Mouse (Mus musculus) embryo, embryonic 10.5 days (tissue): ENCODE data around the gene Zfp672.
"Not testable (repeated sequence)": the region's sequence is repeated elsewhere in the genome, so short reads cannot be mapped to it uniquely, and the experiment has no call there.

Experiments used
- DNase-seq: peaks from one replicate; pipeline ENCODE4 v3.0.0-alpha.2; 2015; ENCODE audit warnings: low spot score

The Zfp672 gene

GRCm38 (mm10) chr11:58324614-58325229 lies 5.4 kb downstream of the Zfp672 start:
- DNase-seq, result no peak

DNA sequence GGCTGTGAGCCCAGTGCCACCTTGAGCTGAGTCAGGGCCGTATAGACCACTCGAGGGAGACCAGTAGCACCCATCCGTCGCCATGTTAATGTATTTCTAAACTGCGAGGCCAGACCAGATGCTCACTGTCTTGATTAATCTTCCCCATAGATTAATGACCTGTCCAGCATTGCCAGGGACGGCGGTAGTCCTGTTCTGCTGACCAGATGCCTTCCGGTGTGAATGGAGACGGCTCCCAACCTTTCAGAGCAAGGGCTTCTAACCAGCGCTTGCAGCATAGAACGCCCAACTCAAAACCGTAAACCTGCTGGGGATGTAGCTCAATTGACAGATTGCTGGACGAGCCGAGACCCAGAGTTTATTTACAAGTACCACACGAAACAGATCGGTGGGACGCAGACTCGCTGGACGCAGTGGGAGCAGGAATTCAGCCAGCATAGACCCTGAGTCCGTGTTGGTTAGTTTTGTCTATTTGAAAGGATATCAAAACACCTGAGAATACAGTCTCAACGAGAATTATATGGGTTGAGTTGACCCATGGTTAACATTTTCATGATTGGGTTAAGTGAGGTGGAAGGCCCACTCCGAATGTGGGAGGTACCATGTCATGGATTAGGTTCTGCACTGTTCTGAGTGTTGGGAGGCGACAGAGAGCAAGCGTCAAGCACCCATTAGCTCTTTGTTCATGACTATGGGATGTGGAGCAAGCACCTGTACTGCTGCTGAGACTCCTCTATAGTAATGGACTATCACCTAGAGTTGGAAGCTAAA lies 6.4 kb downstream of the Zfp672 start:
- DNase-seq, result no peak

GRCm38 (mm10) chr11:58322824-58323569 lies 7.1 kb downstream of the Zfp672 start:
- peak; percentile 96 for DNase-seq

DNA sequence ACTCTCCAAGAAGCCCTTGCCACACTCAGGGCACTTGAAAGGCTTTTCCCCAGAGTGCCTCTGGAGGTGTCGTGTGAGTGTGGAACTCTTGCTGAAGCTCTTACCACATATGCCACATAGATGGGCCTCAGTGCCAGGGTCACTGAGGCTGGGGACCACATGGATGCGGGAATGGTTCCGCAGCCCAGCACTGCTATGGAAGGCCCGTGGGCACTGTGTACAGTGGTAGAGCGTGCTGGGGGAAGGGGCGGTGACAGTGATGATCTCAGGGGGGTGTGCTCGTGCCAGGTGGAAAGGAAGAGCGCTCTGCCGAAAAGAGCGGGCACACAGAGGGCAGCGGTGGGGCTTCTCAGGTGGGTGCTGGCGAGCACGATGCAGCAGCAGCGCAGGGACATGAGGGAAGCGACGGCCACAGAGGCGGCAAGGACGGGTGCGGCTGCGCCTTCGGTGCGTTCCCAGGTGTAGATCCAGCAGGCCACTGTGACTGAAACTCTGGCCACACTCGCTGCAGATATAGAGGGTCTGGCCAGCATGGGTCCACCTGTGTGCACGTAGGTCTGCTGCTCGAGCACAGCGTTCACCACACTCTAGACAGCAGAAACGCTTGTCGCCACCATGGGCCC lies 13.3 kb downstream of the Zfp672 start:
- DNase-seq, result no peak

- DNase-seq, result no peak
Measured at GRCm38 (mm10) chr11:58316344-58316743, 13.8 kb downstream of the Zfp672 start.

GRCm38 (mm10) chr11:58315536-58316168 lies 14.5 kb downstream of the Zfp672 start:
- no peak for DNase-seq

DNA sequence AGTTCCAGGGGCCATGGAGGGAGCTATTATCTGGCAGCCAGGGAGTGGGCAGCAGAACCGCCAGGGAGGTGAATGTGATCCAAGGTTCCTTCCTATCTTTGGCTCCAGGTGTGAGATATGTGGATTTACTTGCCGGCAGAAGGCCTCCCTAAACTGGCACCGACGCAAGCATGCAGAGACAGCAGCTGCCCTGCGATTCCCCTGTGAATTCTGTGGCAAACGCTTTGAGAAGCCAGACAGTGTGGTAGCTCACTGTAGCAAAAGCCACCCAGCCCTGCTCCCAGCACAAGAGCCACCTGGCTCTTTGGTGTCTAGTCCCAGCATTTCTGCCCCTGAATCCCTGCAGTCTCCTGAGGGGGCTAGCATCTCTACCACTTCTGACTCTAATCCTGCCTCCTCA lies 16.1 kb downstream of the Zfp672 start:
- no peak for DNase-seq

DNA sequence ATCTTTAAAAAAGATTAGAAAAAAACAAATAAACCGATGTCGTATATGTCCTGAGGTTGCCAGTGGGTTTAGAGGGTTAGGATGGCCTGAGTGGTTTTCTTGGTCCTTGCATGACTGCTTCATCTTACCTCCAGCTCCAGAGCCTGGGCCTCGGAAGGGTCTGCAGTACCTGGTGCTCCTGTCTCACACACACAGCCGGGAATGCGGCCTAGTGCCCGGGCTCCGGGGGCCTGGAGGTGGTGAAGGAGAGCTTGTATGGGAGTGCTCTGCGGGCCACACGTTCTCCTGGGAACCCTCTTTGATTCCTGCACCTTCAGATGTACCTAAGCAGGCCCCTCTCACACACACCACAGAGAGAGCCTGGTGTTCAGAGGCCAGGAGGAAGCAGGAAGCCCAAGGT lies 21.5 kb downstream of the Zfp672 start:
- DNase-seq, result no peak

- peak; percentile 76 for DNase-seq
Measured at GRCm38 (mm10) chr11:58307411-58308080, 22.6 kb downstream of the Zfp672 start.

GRCm38 (mm10) chr11:58306860-58307308 lies 23.3 kb downstream of the Zfp672 start, which contains the start of gene Zfp692:
TSS of gene Zfp692 (plus strand) at chr11:58307069.
- DNase-seq, result peak; percentile 97

GRCm38 (mm10) chr11:58305299-58305698 lies 24.8 kb downstream of the Zfp672 start:
- not testable (repeated sequence) for DNase-seq

DNA sequence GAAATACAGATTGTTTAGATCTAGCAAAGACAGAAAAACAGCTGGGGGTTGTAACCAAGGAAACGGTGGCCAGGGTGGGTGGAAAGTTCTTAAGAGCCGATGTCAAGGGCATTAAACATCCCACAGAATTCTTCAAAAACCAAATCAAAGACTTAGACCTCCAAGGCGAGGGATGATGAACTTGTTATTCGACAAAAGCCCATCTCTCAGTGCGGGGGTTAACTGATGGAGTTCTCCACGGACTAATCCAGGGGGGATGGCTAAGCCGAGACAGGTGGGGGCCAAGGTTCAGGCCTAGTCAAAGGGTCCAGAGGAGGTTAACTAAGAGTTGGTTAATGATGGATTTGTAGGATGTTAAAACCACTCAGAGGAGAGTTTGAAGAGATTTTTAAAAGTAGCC lies 26.5 kb downstream of the Zfp672 start:
- peak; percentile 56 for DNase-seq

DNA sequence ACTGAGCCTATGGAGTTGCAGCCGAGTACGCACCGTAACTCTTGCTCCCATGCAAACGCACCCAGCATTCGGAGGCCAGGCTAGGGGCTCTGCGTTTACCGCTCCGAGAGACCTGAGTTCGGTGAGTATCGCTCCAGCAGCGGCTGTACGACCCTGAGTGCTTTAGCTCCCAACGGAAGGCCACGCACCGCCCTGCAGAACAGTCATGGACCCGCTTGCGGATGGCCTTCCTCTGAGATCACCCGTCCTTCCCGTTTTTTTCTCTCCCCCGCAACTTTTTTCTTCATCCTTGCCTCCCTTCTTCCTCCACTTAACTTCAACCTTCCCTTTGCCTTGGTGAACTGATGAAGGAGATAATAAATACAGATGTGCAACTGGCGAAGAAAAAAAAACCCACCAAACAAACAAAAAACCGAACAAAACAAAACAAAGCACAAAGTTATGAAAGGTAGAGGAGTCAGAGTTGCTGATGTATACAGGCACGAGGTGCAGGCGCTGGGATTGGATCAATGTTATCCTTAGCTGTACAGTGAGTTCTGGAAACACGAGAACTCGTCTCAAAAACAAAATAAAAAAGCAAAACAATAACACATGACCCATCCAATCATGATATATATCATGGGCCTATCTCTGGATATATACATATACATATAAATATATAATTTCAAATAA lies 27.2 kb downstream of the Zfp672 start:
- DNase-seq, result peak; percentile 58

DNA sequence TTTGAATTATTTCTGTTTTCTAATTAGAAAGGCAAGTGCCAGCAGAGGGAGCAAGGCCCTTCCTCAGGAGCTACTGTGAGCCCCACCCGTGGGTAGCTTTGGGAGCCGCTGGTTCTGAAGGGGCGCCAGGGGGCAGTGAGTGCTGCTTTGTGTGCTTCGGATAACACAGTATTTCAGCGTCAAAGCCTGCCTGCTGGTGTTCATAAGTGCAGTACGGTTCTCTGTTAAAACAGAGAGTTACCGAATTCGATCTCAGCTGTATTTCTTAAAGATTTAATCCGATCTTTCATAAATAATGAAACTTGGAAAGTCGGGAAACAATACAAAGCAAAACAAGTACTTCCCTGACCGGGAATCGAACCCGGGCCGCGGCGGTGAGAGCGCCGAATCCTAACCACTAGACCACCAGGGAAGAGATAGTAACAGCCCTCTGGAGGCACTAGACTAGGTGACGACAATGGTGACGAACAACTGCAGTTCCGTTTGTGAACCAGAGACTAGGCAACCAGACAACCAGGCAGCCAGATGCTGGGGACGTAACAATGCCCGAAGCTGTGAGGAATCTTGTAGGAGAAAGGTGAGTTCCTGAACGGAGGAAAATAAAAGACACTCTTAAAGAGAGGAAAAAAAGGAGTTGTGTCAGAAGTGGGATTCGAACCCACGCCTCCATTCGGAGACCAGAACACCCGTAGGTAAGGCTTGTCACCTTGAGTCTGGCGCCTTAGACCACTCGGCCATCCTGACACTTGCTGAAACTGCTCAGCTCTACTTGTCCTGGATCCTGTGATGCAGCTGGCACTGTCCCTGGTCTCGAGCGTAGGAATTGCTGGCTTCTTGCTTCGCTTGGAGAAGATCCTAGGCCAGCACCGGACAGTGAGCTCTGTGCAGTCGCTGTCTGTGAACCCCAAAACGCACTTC lies 28.0 kb downstream of the Zfp672 start:
- DNase-seq, result peak; percentile 99

DNA sequence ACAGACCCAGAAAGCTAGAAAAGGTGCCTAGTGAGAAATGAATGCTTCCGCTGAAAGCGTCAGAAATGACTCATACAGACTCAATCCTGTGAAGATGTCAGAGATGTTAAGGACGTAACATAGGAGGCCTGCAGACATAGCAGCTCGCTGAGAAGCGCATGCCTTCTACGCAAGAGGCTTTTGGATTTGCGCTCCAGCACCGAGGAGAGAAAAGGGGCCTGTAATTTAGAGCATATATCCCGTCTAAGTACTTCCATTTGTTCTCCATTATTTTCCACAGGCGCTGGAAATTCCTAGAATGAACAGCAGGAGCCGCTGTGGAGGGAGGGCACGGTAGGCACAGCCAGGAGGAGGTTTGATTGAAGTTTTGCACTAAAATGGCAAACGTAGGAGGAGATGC lies 29.1 kb downstream of the Zfp672 start:
- DNase-seq, result peak; percentile 90

DNA sequence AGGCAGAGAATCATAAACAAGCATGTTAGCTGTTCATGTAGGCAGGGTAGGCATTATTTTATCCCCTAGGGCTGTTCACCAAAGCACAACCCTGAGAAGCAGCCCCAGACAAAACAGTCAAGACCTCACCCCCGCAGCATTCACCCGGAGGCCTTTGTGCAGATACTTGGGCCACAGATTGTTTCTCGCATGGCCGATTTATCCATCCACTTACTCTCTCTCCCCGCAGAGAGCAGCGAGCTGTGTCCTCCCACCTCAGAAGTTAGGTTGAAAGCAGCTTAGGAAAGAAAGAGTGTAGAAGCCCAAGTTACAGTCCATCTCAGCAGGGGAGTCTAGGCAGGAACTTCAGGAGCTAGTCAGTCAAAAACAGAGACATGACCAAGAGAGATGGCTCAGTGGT lies 32.7 kb downstream of the Zfp672 start:
- DNase-seq, result no peak

- no peak for DNase-seq
Measured at GRCm38 (mm10) chr11:58292791-58293190, 37.3 kb downstream of the Zfp672 start.

- no peak for DNase-seq
Measured at GRCm38 (mm10) chr11:58290812-58291211, 39.3 kb downstream of the Zfp672 start.

- DNase-seq, result no peak
Measured at GRCm38 (mm10) chr11:58289992-58290682, 40.0 kb downstream of the Zfp672 start.
